Mouse (Mus musculus) T-helper 2 cell (primary cell): Measurements from ENCODE around the gene Zmiz1.

ENCODE experiments used
- in situ Hi-C: fragments of 300-600 bp; cut with MboI, MseI; formaldehyde crosslinking; loops from one replicate; pipeline ENCODE4 v1.15.1; 2025; ENCODE audit warnings: high pct_unique_total_duplicates

Zmiz1 gene

DNA sequence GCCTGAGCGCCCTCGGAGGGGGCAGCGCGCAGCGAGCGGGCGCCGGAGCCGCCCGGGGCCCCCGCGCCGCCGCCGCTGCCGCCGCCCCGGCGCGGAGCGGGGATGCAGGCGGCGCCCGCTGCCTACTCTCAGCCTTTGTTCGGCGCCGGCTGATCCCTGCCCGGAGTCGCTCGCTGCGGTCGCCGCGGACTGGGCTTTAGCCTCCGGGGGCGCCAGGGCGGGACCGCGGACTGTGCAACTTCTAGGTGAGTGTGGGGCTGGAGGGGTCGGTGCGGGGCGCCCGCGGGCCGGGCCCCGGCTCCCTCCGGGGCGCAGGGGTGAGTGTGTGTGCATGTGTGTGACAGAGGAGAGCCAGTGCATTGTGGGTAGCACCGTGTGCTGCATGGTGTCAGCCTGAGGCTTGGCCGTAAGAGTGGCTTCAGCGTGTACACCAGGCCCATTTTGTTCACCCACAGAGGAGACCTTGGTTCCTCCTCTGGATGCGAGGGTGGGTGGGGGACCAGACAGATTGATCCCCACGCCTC is 149.0 kb downstream of the Zmiz1 start:
- in situ Hi-C loops: no loop called here

DNA sequence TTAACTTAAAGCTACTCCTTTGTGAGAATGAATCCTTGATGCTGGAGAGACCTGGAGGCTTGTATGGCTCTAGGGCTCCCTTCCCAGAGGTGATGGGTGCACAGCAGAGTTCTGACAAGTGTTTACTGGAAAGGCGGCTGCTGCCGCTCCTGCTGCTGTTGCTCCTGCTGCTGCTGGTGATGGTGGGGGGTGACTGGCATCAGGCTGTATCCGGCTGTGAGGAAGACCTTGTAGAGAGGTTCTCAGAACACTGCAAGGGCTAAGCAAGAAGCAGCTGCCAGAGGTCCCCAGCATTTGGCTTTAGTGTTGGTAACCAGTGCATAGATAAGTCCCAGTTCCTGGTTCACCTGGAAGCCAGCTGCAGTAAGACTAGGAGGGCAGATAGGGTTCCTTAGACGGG is 149.6 kb downstream of the Zmiz1 start:
- in situ Hi-C loops: no loop called here

DNA sequence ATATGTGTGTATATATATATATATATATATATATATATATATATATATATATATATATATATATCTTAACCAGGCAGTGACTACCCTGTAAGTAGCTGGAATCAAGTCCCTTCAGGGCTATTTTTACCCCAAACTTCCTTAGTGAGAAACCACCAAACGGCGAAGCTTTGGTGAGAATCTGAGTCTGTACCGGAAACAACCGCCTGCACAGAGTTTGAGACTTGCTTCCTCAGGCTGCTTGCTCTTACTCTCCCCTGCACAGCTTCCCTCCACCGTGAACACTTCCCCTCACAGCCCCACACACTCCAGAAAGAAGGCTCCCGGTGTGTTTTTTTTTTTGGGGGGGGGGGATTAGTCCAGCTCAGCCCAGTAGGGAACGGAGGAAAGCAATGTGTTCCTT is 150.4 kb downstream of the Zmiz1 start:
- in situ Hi-C loops: no loop called here

DNA sequence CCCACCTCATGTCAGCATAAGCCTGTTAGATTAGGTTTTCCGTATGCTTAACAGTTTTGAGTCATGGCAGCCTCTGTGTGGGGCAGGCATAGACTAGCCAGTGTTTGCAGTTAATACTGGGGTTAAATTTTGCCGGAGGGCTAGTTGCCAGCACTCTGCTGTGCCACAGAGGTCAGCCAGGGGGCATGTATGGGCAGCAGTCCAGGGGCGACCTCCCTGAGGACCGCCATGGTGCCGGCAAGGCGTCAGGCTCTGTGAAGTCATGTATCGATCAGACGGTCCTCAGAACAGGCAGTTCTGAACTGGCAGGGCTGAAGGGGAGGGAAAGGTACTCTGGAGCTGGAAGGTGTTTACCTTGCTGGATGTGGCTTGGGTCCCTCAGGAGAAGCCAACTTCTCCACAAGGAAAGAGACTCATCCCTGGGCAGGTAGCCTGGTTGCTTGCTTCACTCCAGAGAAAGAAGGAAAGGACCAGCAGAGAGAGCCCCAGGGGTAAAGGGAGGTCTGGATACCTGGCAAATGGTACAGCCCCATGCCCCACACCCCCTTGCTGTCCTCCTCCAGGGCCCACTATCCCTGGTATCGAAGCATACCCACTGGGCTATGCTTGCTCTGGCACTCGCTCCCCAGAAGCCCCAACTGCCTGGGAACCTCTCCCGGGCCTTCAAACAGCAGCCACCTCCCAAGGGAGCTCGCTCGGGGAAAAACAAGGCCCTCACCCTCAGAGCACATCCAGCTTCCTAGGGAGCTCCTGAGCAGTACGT is 151.6 kb downstream of the Zmiz1 start:
- in situ Hi-C loops: no loop called here

DNA sequence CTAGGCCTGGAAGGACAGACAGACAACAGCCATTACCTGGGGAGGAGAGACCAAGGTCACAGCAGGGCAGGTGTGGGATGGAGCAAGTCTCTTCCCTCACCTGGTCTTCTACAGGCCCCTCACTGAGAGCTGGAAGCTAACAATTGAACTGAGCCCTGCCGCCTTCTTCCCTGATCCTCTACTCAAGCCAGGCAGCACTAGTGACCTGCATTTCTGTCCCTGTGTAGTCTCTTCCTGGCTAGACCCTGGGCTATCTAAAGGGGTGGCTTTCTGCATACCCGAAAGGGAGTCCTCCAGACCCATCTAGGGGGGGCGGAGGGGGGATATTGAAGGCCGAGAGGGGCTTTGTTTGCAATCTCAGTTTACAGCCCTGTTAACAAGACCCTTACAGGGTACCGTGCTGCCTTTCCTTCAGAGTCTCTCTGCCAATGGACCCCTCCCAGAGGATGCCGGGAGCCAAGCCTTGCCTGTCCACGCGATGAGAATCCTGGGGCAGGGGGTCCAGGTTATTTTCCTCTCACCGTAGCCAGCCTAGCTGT is 152.2 kb downstream of the Zmiz1 start:
- in situ Hi-C loops: no loop called here

DNA sequence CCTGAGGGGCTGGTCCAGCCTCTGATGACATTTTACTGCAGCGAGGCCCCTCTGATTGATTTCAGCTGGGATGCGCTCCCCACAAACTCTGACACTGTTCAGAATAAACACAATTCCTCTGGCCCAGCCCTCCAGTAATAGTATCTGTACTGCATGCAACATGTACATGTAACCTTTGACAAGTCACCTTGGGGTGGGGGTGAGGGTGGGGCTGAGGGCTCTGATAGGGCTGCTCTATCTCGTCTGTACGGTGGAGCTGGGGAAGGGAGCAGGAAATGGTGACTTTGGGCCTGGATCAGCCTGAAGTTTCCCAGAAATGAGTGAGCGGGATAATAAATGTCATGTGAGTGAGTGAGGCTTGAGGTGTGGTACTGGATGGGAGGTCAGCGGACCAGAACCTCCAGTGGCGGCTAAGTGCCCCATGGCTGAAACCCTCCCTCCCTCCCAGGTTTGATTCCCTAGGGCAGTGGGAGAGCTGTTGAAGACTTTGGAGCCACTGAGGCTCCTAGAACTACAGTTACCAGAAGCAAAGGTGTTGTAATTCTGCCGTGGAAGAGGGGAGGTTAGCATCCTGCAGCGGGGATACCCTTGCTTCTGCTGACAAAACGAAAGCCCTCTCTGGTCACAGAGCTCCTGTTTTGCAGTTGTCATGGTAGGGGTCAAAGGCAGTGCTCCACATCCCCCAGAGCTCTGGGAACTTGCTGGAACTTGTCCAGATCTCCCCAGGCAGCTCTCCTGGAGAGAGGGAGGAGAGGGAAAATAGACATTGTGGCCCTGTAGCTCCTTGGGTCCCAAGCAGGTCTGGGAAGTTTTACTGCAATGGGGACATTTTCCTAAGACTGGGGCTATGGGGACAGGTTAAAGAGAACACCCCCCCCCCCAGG is 153.1 kb downstream of the Zmiz1 start:
- in situ Hi-C loops: no loop called here

DNA sequence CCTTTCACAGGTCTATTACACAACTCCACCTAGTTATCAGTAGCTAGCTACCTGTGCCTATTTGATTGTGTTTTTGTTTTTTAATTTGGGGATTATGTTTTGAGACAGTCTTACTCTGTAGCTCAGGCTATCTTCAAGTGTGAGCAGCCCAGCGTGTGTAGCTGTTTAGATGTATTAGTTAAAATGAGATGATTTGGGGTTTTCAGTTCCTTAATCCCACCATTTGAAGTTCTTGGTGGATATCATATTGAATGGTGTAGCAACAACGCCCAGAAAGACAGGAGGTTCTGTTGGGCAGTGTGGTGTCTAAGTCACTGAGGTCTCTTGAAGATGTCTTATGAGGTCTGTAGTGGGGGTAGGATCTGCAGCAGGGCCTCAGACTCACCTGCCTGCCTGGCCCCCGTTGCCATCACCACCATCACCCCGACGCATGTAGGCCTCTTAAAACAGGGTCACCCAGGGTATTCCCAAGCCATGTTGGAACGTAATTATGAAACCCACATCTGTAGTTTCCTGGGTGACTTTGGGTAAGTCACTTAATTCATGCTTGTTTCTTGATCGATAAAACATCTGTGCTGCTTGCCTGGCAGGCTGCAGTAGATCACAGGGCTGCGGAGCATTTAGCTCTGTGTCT is 155.1 kb downstream of the Zmiz1 start:
- in situ Hi-C loops: no loop called here

DNA sequence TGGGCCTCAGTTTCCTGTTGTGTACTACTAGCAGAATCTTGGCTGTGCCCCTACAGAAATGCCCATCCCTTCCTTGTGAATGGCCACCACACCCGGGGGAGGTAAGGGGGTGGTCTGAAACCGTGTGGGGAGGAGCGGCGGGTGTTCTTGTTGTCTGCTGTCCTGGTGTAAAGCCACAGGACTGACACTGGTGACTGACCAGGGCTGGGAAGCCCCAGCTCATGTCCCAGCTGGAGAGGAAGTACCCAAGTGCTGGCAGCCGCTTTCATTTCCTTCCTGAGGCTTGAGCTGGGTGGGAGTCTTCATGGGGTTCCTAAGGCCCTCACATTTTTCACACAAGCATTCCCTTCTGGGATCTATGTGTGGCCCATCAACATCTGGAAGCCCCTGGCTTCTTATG is 155.7 kb downstream of the Zmiz1 start:
- in situ Hi-C loops: no loop called here

DNA sequence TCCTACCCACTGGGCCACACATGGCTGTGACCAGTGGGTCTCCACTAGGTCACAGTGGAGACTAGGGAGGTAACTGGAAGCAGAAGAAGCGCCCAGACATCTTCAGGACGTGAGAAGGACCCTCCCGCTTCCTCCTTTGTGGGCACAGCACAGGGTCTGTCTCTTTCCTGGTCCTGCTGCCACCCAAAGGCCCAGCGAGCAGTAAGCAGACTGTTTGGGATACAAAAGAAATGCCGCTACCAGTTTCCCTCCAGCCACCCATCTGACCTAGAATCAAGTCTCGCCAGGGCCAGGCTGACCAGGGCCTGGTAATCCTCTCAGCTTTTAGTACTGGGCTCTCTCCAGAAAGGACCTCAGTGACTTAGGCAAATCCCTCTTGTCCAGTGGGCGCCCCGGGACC is 156.6 kb downstream of the Zmiz1 start:
- in situ Hi-C loops: no loop called here

DNA sequence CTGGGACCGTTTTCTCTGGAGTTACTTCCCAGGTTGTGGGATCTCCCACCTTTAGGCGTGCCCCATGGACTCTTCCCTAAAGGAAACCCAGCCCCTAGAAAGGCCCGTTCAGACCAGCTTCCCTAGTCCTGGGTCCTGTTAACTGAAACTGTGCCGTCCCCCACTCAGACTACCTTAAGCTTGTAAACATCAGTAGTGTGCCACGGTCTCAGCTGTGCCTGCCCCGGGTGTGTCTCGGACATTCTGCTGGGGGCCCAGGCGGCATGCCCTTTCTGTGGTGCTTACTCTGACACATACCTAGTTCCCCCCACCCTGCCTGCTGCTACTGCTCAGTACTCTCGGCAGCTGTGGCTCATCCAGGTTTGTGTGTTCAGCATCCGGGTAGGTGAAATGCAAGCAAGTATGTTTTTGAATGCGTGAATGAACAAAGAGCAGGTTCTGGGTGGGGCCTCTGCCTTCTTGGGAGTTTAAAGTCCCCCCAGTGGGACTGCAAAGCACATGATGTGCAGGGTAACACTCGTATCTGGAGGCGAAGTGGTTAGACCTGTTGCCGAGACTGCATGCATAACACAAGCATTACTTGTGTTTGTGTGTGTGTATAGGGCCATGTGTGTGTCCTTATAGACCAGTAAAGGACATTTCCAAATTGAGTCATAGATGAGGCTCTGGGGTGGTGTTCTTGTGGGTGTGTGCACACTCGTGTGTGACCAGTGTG is 157.2 kb downstream of the Zmiz1 start:
- in situ Hi-C loops: no loop called here

DNA sequence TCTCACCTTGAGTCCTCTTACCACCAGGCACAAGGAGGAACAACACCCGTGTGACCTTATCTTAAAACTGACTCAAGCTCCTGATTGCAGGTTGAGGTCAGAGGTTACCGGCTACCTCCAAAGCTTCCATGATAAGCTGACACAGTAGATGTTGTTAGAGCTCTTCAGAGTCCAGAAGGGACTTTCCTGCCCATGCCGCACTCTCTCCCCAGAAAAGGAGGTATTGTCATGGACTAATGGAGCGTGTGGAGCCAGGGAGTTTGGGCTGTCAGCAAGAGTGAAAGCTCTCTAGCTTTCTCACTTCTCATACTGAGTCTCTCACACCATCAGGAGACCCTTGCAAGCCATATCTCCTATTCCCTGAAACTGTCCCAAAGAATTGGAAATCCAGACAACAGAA is 158.3 kb downstream of the Zmiz1 start:
- in situ Hi-C loops: no loop called here

DNA sequence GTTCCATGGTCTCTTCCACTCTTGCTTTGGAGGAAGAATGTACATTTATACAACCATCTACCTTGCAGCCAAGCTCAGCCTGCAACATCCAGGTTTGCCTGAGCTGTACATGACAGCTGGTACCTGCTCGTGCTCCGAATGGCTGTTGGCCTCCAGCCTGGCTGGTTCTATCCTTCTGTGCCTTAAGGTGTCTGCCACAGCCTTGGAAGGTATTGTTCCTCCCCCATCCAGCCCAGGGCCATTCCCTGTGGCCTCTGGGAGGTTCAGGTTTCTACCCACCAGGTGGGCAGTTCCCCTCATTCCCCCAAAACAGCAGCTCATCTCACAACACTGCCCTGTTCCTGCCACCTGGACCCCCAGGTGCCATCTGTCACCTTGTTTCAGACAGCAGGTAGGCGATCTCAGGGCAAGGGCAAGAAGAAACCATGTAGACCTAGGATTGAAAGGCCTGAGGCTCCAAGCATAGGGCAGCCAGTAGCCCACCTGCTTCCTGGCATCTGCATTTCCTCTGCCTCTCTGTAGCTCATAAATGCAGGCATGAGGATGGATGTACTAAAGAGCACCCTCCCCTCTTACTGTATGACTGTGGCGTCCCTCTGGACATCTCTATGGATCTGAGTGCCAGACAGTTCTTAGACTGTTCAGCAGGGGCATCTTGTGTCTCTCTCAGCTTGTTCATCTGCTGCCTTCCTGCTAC is 160.2 kb downstream of the Zmiz1 start:
- in situ Hi-C loops: no loop called here

DNA sequence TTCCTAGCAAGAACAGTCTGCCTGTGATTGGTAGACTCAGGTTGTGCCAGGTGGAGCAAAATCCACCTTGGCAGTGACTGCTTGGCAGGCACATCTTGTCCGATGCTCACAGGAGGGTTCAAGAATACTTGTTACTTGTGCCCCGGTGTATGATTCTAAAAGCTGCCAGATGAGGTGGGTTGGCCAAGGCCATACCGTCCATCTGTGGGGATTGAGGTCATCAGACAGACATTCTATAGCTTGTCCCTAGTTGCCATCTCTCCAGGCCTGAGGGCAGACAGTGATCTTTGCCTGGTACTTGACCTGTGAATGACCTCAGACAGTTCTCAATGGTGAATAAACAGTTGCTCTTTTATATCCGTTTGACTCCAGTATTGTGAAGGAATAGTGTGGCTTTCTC is 161.8 kb downstream of the Zmiz1 start:
- in situ Hi-C loops: no loop called here

DNA sequence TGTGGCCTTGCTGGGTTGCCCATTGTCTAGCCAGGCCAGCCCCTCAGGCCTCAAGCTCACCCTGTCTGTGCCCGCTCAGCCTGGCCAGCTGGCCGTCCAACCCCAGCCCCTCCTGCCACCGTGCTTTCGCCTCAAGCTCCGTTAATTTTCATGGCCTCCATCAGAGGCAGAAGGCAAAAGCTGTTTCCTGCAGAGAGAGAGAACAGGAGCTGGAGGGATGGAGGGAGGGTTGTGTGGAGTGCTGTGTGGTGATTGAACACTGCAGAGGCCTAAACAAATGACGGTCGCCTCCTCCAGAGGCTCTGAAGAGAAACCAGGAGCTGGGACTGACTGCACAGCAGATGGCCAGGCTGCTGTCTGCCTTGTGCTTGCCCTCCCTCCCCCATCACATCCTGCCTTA is 164.7 kb downstream of the Zmiz1 start:
- in situ Hi-C loops: no loop called here

DNA sequence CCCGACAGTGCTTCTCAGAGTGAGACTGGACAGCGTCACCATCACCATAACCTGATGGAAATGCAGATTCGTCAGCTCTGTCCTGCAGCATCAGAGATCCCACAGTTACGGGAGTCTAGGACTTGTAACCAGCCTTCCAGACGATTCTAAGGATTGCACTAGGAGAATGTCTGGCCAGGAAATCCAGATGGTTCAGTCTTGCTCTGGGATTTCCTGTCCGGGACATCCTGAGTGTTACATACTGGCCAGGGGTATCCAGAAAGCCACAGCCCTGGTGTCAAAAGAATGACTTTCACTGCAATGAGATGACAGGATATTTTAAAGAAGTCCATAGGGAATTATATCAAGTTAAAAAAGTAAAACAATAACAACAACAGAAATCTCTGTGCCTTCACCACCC is 165.7 kb downstream of the Zmiz1 start:
- in situ Hi-C loops: no loop called here

DNA sequence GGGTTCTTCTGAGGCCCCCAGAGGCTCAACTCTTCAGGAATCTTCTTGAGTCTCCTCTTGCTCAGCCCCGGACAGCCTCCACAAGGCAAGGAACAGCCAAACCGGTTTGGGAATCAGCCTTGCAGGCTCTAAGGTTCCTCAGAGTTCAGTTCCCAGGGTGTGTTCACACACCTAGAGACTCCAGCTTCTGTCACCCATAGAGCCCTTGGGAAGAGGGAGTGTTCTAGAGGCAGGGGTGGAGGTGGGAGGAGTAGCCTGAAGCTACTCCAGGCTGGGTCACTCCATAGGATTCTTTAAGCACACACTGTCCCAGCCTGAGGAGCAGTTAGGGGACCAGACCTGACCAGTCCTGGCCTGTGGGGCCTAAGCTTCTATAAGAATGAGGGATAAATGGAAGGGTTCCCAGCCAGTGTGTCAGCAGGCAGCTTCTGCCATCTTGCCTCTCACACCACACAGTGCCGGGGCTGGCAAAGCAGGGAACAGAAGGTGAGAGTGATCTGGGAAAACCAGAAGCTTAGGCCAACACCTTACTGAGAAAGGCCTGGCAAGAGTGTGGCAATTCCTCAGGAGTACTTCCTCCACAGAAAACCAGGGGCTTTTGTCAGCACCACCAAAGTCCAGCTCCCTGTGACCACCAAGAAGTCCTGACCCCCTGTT is 168.7 kb downstream of the Zmiz1 start:
- in situ Hi-C loops: no loop called here

DNA sequence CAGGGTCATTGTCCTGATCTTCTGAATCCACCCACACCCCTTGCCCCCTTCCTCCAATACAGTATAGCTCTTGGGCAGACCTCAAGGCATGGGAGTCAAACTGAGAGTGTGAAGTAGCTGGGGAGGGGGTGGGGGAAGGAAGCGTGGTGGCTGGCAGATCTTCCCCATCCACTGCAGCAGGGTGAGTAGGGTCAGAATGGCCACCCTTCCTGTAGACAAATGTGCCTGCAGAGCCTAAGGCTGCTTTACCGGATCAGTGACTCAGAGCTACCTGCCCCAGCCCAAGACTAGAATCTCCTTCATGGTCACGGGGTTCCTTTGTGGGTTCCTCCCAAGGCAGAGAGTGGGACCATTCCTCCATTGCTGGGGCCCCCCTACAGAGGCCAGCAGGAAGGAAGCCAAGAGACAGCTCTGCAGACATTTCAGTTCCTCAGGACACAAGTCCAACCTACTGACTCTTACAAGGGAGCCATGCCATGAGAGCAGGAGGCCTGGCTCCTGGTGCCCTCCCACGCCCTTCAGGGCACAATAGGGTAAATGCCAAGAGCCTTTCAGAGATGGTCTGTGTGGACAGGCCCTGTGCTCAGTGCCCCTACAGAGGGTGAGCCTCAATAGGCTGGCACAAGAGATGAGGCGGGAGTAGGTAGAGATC is 169.6 kb downstream of the Zmiz1 start:
- in situ Hi-C loops: no loop called here

DNA sequence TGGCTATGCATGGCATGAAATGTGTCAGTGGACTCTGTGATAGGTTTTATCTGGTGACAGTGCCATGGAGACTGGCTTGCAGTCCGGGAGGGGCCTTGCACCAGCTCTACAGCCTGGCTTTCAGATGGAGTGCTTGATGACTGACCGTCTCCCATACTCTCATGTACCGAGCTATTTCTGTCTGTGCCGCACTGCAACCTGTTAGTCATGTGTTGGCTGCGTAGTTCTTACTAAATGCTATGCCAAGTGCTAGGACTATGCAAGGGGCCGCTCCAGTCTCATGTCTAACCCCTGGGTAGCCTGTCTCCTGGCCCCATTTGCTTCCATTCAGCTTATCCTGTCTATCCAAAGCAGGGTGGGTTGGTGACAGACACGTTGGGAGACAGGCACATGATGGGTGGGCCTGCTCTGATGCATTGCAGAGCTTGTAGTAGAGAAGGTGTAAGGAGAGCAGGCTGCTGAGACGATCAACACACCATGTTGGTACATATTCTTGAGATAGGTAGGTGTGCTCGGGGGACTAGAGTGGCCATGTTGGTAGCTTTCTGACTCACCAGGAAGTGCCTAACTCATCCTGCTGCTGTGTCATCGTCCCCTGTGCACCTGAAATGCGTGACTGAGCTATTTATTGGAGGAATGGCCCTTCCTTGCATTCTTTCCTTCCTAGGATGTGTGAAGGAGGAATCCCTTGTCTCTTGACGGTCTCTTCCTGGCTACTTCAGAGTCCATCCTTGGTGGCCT is 171.1 kb downstream of the Zmiz1 start:
- in situ Hi-C loops: no loop called here
